Mouse (Mus musculus): ENCODE results near the gene Unc119.
A peak's percentile ranks its signal among the peaks of the same experiment; 100 is the strongest.

Gene Unc119

DNA sequence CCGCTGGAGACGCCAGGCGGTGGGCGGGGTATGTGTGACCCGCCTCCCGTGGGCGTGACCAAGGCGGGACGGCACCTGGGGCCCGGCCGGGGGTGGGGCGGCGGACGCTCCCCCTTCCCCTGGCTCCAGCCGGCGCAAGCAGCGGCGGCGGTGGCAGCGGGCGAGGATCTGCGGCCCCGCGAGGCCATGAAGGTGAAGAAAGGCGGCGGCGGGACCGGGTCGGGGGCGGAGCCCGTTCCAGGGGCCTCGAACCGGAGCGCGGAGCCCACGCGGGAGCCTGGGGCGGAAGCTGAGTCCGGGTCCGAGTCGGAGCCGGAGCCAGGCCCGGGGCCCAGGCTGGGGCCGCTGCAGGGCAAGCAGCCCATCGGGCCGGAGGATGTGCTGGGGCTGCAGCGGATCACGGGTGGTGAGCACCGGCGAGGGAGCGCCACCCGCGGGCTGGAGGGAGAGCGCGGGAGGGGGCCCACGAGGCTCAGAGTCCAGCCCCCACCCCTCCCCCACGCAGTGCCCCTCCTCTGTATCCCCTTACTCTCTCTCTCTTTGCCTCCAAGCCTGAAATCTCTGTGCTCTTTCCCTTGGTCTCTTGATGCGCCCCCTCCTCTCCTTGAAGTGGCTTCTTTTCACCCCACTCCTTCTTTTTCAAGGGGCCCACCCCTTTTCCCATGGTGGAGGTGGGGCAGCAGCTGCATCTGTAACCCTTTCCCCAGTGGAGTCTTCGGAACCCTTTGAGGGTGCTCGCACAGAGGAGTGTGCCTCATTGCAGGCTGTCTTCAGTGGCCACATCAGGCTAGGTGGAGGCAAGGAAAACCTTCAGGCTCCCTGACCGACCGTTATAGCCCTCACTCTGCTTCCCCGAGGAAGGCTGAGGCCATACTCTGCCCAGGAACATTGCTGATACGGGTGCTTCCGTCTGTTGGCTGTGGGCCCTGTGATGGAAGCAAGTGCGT, at the start of gene Unc119:
Unc119 (plus strand) TSS at position 102 of the 947 bp plus-strand sequence.
- peak; percentile 83 to 92 for DNase-seq (ENCODE audit: low spot score in 2 of 2)

DNA sequence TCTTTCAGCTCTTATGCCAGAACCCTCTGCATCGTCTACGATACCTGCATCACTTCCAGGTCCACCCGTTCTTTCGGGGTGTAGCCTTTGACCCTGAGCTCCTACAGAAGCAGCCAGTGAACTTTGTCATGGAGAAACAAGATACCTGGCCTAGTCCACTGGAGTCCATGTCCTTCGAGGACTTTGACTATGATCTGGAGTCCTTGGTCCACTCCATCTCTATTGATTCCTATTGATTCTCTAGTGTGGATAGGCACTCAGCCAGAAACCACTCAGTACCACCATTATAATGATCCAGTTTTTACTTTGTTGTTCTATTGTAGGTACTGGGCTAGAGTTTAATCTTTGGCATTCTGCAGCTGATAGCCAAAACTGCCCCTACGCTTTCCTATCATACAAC, 48.7 kb upstream of the Unc119 start:
- no peak for DNase-seq (ENCODE audit: low spot score in 2 of 2)

DNA sequence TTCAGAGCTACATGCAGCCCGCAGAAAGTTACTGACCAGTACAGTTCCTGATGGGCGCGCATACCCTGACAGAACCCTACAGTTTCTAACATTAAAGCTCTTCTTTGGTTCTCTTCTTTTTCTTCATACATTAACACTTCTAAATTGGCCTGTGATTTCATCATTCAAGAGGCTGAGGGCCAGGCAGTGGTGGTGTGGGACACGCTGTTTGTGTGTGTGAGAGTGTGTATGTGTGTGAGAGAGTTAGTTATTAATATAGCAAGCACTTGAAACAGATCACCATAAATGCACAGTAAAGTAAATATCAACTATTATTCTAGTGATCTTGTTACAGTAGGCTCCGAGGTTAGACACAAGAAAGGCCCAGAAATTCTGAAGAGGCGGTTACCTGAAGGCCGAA, 42.4 kb upstream of the Unc119 start:
- DNase-seq (ENCODE audit: low spot score in 2 of 2), result no peak

DNA sequence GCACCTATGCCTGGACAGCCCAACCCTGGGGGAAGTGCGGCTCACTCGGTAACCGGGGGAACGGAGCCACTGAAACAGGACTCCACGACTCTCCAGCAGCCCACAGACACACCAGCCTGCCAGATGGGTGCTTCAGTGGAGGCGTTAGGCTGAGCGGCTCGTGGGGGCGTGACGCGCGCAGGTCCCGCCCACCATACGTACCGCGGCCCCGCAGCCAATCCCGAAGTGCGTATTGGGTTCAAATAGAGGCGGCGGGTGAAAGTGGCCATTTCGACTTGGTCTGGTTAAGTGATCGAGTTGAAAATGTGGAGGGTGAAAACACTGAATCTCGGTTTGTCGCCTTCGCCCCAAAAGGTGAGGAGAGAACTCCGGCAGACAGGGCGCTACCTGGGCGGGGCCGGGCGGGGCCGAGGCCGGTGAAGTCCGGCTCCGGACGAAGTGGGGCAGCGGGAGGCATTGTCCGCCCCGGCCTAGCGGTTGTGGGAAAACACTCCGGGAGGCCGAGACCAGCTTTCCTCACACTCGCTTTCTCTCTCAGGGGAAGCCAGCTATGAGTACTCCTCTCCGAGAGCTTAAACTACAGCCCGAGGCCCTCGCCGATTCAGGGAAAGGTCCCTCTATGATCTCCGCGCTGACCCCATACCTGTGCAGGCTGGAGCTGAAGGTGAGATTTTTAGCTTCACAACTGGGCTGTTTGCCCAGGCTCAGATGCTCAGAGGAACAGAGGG, 41.8 kb upstream of the Unc119 start, which contains the start of gene Spag5:
Spag5 (plus strand) TSS at position 173 of the 728 bp plus-strand sequence.
- DNase-seq (ENCODE audit: low spot score in 2 of 2), result peak; percentile 91 to 95

DNA sequence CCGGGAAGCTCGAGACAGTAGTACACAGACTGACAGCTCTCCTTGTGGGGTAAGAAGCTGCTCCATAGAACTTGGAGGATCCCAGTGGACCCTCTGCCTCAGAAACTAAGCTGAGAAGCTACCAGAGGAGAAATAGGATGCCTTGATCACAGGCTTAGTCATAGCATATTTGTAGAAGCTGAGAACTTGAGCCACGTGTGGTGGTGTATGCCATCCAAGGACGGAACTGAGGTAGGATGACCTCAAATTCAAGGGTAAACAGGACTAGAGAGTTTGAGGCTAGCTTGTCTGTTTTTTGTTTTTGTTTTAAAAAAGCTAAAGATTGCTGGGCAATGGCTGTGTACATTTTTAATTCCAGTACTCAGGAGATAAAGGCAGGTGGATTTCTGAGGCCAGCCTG, 38.0 kb upstream of the Unc119 start:
- no peak for DNase-seq (ENCODE audit: low spot score in 2 of 2)

DNA sequence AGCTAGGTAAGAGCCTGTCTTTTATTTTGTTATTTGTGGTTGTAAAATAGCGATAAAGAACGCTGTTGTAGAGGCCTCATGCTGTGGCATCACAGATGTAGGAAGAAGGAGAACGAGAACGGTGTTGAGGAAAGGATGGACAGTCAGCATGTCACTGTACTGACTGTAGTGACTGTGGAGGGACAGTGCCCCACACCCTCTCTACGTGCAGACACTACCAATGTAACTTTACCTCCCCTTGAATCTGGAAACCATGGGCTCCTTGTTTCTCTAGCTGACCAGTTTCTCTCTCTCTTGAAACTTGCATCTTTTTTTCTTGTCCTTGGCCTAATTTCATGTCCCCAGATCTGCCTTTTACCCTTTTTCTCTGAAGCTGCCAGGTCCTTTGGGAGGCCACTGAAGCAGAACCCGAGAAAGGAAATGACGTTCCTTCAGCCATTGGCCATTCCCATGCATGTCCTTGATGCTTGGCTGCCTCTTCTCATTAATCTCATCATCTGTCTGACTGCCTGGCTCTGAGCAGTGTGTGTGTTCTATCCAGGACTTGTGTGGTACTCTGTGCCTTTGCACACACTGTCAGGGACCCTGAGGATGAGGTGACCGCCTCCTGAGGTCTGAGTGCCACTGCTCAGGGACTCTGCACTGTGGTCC, 32.3 kb upstream of the Unc119 start:
- no peak for DNase-seq (ENCODE audit: low spot score in 2 of 2)

DNA sequence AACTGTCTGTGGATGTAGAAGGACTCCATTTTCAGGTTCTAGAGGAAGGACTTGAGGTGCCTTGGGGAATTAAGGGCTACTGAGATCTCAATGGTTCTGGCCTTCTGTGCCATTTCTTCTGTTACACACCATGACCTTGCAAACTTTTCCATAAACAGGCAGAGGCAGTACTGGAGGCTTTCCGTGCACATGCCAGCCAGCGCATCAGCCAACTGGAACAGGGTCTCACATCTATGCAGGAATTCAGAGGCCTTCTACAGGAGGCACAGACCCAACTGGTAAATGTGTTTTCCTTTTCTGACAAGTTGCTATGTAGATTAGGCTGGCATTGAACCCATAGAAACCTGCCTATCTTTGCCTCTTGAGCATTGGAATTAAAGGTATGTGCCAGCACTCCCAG, 29.6 kb upstream of the Unc119 start:
- DNase-seq (ENCODE audit: low spot score in 2 of 2), result no peak

DNA sequence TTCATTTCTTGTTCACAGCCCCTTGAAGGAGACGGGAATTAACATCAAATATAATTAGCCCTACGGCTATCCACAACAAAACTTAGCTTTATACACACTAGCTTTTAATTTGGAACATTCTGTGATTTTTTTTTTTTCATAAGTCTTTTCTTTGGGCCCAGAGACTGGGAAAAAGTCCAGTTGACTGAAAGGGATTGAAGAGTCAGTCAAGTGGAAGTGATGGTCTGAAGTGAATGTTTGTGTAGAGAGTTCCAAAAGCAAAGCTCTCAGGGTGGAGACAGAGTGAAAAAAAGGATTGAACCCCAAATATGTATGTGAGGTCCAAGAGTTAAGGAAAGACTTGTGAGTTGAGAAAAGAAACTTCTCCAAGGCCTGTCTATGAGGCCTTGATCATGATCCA, 24.9 kb upstream of the Unc119 start:
- no peak for DNase-seq (ENCODE audit: low spot score in 2 of 2)

DNA sequence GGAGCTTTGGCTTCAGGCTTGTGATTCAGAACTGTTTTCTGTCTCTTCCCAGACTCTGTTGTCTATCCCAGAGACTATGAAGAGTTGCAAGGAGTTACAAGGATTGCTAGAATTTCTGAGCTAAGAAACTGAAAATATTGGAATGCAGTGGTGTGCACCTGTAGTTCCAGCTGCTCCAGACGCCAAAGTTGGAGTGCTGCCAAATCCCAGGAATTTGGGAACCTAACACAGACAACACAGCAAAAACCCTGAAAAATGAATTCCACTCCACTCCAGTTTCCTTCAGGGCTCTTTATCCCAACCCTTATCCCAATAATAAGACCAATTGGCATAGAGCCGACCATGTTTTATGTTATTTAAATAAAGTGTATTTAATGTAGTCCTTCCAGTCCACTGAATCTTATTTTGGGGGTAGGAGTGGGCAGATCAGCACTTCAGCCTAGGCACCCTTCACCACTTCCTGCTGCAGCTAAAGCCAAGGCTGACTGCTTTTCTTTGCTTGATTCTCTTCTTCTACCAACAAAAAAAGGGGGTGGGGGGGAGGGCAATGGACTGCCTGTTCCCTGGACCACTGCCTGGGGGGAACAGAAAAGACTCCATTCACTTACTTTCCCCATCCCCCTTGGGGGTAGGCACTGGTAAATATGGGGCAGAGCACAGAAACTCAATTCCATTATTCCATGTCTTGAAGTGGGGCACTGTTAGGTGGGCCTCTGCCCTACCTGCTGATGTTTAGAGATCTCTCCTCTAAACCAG, 21.0 kb upstream of the Unc119 start:
- DNase-seq (ENCODE audit: low spot score in 2 of 2), result no peak

DNA sequence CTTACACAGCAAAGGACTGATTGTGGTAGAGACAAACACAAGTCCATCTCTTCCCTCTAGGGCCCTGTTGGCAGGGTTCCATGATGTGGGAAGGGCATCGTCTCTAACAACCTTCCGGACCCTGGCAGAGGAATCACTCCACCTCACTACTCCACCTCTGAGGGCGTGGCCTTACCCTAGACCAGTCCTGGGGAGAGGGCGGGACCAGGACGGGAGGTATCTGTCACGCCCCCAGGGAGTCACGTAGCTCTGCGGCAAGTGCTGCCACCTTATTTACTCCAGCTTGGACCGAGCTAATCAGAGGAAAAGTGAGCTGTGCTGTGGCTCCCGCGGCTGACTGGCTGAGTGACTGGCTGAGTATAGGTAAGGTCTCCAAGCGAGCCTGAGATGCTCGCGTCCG, 20.4 kb upstream of the Unc119 start, which contains the start of gene Aldoc:
Aldoc (plus strand) TSS at position 109 of the 400 bp plus-strand sequence.
- DNase-seq (ENCODE audit: low spot score in 2 of 2), result peak; percentile 82 to 85

DNA sequence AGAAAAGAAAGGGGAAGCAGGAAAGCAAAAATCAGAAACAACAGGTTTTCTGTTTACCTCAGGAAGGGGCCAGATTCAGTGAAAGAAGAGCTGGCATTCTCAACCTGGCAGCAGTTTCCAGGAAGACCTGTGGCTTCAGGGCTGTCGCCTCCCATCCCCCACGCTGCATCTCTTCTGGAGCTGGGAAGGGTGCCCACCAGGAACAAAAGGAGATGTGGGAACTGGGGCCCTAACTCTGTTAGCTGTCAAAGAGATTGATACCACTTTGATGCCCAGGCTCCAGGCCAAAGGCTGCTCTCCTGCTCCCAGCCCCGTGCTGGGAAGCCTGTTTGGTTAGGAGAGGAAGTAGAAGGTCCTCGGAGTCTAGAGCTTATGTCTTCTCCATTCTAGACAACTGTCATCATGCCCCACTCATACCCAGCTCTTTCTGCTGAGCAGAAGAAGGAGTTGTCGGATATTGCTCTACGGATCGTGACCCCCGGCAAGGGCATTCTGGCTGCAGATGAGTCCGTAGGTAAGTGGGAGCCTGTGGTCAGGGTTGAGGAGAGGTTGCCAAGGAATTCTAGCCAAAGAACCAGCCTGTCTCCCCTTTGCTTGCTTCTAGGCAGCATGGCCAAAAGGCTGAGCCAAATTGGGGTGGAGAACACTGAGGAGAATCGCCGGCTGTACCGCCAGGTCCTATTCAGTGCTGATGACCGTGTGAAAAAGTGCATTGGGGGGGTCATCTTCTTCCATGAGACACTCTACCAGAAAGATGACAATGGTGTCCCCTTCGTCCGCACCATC, 19.1 kb upstream of the Unc119 start:
- peak in 1 of 2 experiments; percentile 59 for DNase-seq (ENCODE audit: low spot score in 2 of 2)

DNA sequence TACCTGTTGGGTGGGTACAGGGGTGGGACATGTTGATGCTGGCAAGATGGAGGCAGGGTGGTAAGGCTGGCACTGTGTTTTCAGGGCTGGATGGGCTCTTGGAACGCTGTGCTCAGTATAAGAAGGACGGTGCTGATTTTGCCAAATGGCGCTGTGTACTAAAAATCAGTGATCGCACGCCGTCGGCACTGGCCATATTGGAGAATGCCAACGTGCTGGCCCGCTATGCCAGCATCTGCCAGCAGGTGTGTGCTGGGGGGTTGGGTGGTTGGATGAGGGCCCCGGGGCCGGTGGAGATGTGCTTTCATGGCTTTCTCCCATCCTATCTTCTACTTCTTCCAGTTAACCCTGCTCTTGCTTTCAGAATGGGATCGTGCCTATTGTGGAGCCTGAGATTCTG, 18.3 kb upstream of the Unc119 start:
- DNase-seq (ENCODE audit: low spot score in 2 of 2), result peak in 1 of 2 experiments; percentile 58

DNA sequence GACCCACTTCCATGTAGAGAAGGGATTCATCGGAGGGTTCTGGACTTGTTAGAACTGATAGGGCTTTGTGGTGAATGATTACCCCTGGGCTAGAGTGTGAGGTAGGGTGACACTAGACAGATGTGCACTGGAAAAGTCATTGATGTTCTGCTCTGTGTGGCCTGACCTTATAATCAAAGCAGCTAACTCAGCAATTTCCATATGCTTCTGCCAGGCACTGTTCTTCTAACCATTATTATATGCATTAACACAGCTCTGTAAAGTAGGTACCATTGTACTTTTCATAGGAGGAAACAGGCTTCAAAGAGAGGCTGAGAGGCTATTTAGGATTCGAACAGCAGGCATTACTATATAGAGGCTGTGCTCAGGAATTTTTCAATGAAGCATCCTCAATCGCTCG, 16.1 kb upstream of the Unc119 start:
- no peak for DNase-seq (ENCODE audit: low spot score in 2 of 2)

DNA sequence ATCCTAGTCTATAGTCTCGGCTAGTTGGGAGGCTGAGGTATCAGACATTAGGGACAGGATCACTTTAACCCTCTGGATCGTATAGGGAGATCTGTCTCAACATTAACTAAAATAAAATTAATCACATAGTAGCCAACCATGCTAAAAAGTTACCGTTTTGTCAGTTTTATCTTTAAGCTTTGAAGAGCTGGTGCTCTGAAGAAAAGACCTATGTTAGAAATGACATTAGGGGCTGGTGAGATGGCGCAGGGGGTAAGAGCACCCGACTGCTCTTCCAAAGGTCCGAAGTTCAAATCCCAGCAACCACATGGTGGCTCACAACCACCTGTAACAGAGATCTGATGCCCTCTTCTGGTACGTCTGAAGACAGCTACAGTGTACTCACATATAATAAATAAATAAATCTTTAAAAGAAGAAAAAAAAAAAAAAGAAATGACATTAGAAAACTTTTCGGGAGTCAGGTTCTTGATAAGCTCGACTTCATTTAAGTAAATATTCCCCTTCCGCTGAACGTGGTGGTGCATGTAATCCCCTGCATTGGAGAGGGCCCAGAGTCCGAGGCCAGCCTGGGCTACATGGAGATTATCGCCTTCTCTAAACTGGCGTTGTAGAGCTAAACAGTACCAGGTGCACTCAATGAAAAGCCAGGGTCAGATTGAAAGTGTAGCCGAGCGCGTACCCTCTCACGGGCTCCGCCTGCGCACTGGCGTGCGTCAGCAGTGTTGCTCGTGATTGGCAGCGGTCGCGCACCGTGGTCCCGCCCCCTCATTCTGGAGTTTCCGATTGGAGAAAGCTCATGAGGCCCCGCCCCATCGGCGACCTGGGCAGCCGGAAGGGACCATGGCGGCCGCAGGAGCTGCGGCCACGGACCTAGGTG, 15.4 kb upstream of the Unc119 start, which contains the start of gene Pigs:
Pigs (plus strand) TSS at position 782 of the 878 bp plus-strand sequence.
- peak; percentile 98 to 99 for DNase-seq (ENCODE audit: low spot score in 2 of 2)

DNA sequence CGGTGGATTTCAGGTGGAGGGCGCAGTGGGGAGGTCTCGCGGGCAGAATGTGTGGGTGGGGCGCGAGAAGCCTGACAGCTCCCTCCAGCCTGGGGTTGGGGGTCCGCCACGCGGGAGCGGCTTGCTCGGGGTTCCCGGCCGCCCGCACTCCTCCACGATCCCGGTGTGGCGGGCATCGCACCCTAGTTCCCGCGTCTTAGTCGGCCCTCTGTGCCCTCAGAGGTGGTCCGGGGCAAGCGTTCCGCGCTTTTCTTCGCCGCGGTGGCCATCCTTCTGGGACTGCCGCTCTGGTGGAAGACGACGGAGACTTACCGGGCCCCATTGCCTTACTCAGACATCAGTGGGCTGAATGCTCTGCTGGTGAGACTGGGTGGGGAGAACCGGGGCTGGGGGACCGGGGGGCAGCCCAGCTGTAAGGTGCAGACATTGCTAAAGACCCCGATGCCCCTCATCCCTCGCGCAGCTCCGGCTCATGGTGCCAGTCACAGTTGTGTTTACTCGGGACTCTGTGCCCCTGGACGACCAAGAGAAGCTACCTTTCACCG, 14.7 kb upstream of the Unc119 start:
- DNase-seq (ENCODE audit: low spot score in 2 of 2), result no peak

DNA sequence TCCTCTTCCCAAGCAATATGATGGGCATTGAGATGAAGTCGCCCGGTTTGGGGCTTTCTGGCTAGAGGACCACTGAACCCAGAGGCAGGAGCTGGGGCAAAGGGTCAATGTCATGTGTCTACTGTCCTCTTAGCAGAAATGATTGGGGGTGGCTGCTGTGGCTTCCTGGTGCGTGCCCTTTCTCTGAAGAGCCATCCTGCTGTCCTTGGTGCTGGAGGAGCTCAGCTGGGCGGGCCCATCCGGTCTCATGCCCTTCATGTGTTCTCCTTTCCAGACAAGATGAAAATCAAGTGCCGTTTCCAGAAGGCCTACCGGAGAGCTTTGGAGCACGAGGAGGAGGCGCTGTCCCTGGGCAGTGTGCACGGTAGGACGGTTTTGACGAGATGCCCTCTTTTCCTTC, 10.6 kb upstream of the Unc119 start:
- no peak for DNase-seq (ENCODE audit: low spot score in 2 of 2)

DNA sequence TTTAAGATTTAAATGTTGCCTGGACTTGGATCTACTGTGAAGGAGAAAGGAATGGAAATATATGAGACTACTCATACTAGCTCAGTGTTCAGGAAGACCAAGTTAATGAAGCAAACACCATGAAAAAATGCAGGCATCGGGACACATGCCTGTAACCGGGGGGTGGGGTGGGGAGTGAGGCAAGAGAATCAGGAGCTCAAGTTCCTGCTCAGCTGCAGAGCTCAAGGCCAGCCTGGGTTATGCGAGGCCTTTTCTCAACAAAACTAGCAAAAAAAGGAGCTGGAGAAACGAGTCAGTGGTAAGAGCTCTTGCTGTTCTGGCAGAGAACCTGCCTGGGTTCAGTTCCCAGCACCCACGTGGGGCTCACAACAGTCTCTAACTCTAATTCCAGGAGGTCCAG, 9.3 kb upstream of the Unc119 start:
- no peak for DNase-seq (ENCODE audit: low spot score in 2 of 2)

DNA sequence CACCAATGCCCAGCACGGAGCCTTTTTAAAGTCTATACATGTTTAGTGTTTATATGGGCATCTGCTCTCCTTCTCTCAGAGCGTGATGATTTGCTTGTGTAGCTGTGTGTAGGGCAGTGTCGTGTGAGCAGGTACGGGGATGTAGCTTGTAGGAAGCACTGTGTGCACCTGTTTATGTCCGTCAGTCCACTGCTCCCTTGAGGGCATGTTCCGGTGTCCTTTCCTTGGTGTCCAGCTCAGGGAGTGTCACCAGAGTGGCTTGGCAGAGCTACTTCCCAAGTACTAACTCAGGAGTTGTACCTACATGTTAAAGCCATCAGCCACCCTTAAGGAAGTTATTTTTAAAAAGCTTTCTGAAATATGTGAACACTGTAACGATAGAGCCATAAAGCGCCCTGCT, 6.2 kb upstream of the Unc119 start:
- no peak for DNase-seq (ENCODE audit: low spot score in 2 of 2)

DNA sequence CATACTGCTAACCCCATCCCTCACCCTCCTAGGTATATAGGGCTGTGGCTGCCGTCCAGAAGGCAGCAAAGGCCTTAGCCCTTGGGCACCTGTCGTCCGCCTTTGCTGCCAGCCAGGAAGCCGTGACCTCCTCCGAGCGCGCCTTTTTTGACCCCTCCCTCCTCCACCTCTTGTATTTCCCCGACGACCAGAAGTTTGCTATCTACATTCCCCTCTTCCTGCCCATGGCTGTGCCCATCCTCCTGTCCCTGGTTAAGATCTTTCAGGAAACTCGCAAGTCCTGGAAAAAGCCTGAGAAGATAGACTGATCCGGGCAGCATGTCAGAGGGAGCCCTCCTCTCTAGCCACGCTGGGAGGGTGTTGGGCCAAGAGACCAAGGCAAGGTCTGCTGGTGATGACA, 1.6 kb upstream of the Unc119 start:
- DNase-seq (ENCODE audit: low spot score in 2 of 2), result peak in 1 of 2 experiments; percentile 56

Measured in spleen, postnatal 4 days (tissue).